Mouse (Mus musculus) brown adipose tissue, adult 24 weeks (tissue): ENCODE results near the gene Mphosph9. TPM values are rescaled to one million over a fixed set of nuclear protein-coding genes. Genes with fewer than 3 reads are reported as not detected.

ENCODE experiments used
- H3K27ac ChIP-seq: fragments of 200-500 bp; replicated peaks from 2 replicates; pipeline ENCODE4 v1.5.1; 2012; ENCODE audit warnings: low read depth, mild to moderate bottlenecking, low read length
- H3K4me1 ChIP-seq: fragments of 200-500 bp; 2 replicates; pipeline ENCODE4 v1.6.1; 2012; ENCODE audit warnings: low read length, mixed read lengths; ENCODE audit not compliant: control insufficient read depth, insufficient read depth, insufficient read length
- H3K4me3 ChIP-seq: fragments of 200-500 bp; 2 replicates; pipeline ENCODE4 v1.5.1; 2012; ENCODE audit warnings: low read depth, mild to moderate bottlenecking, low read length, moderate library complexity; ENCODE audit not compliant: insufficient read depth
- polyA plus RNA-seq: library from polyadenylated mRNA; stranded (reverse); fragments of >200 nt; gene quantifications from 2 replicates; pipeline ENCODE4 v1.2.4, GENCODE M21; 2012; ENCODE audit not compliant: missing spikeins, insufficient read depth, insufficient read length

Gene Mphosph9
- polyA plus RNA-seq, 1 experiment = 2.0 TPM

GRCm38 (mm10) chr5:124244449-124244848 is 83.3 kb downstream of the Mphosph9 start:
- H3K27ac ChIP-seq = peak overlapping the region; percentile 3; the same call in 1 of the 2 replicates
- H3K4me3 ChIP-seq = no peak overlapping the region
- peaks cover 28% of the 10 kb centered on the region for H3K4me1 ChIP-seq

DNA sequence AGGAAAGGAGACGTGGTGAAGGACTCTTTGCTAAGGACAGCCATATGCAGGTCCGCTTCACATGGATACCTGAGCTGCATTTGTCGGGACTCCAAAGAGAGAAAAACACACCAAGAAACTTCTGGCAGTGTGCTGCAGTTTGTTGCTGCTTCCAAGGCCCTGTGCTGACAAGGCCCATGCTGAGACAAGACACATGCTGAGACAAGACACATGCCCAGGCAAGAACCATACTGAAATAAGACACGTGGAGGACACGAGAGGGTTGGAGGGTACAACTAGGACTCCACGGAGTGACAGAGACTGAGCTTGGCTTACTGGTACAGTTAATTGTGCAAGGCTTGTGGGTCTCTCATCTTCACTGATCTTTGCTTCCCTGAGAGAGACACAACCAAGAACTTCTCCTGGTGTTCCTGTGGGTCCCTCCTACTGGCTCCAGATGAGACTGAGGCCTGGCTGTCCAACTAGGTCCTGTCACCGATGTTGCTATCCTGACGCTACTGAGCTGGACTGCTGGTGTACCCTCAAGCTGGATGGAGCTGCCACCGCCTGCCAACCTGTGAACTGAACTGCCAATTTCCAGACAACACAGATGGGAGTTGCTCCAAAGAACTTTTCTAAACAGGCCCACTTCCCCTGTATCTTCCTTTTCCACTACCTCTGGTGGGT is 84.4 kb downstream of the Mphosph9 start:
- Histone ChIP-seq H3K27ac (no peak overlapping the region), H3K4me1 (peaks cover 36% of the 10 kb centered on the region), H3K4me3 (no peak overlapping the region)

GRCm38 (mm10) chr5:124241686-124242444 is 85.9 kb downstream of the Mphosph9 start:
- H3K4me3 ChIP-seq = no peak overlapping the region
- H3K27ac ChIP-seq = 0 out of 2 replicates have a peak overlapping the region, but pooled peaks have one; percentile 45
- peaks cover 23% of the 10 kb centered on the region for H3K4me1 ChIP-seq

GRCm38 (mm10) chr5:124240841-124241685 is 86.7 kb downstream of the Mphosph9 start:
- no peak overlapping the region for H3K4me3 ChIP-seq
- peaks cover 28% of the 10 kb centered on the region for H3K4me1 ChIP-seq
- peak overlapping the region; percentile 45 for H3K27ac ChIP-seq

- Histone ChIP-seq H3K4me3 (no peak overlapping the region), H3K4me1 (peaks cover 38% of the 10 kb centered on the region), H3K27ac (no peak overlapping the region)
Observed at GRCm38 (mm10) chr5:124236180-124236579, 91.6 kb downstream of the Mphosph9 start.

DNA sequence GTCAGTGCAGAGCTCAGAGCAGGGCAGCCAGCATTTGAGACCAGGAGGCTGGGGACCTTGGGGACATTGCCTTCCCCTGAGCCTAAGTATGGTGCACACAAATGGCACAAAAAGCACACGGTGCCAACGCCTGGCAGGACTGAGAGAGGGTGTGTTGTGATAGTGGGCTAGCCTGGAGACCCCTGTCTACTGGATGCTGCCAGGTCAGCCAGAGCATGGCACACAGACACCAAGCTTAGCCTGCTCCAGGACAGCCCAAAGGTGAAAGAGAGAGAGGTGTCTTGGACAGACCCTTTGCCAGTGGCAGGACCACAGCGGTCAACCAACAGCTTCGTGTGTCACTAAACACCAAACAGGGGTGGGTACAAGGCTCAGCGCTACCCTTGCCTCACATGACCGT is 93.0 kb downstream of the Mphosph9 start:
- H3K4me3 ChIP-seq = no peak overlapping the region
- peaks cover 34% of the 10 kb centered on the region for H3K4me1 ChIP-seq
- H3K27ac ChIP-seq = no peak overlapping the region

- no peak overlapping the region for H3K27ac ChIP-seq
- H3K4me3 ChIP-seq = no peak overlapping the region
- peaks cover 30% of the 10 kb centered on the region for H3K4me1 ChIP-seq
Observed at GRCm38 (mm10) chr5:124233874-124234661, 93.7 kb downstream of the Mphosph9 start.

- peaks cover 26% of the 10 kb centered on the region for H3K4me1 ChIP-seq
Observed at GRCm38 (mm10) chr5:124233144-124233465, 94.7 kb downstream of the Mphosph9 start.

GRCm38 (mm10) chr5:124232360-124233143 is 95.2 kb downstream of the Mphosph9 start:
- Histone ChIP-seq H3K27ac (no peak overlapping the region), H3K4me3 (no peak overlapping the region), H3K4me1 (peaks cover 26% of the 10 kb centered on the region)

More at GRCm38 (mm10) chr5:124233144-124233465, 94.7 kb downstream of the Mphosph9 start:
- Histone ChIP-seq H3K4me3 (no peak overlapping the region), H3K27ac (no peak overlapping the region)

- no peak overlapping the region for H3K4me3 ChIP-seq
- no peak overlapping the region for H3K27ac ChIP-seq
- H3K4me1 ChIP-seq = peaks cover 36% of the 10 kb centered on the region
Observed at GRCm38 (mm10) chr5:124230461-124230860, 97.3 kb downstream of the Mphosph9 start.

- no peak overlapping the region for H3K4me3 ChIP-seq
- peak overlapping the region; percentile 92 for H3K27ac ChIP-seq
- H3K4me1 ChIP-seq = peaks cover 49% of the 10 kb centered on the region
Observed at GRCm38 (mm10) chr5:124227193-124227592, 100.6 kb downstream of the Mphosph9 start.

- Histone ChIP-seq H3K4me1 (peaks cover 54% of the 10 kb centered on the region), H3K4me3 (no peak overlapping the region), H3K27ac (peak overlapping the region; percentile 92)
Observed at GRCm38 (mm10) chr5:124226494-124226893, 101.3 kb downstream of the Mphosph9 start.

DNA sequence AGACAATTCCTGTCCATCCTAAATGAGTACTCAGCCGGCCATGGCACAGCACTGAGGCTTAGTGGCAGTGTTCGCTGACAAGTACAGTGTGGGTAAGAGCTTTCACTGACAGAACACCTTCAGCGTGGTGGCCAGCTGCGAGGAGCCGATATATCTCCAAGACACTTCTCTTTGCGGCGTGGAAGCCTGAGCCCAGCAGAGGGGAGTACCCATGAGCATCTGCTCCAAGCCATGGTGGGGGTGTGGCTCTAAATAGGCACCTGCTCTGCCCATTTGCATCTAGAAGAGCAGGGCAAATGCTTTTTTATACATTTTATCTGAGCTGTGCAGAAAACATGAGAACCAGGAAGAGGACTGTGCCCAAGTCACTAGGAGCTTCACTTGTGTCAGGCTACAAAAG is 101.9 kb downstream of the Mphosph9 start:
- H3K4me3 ChIP-seq = no peak overlapping the region
- peaks cover 57% of the 10 kb centered on the region for H3K4me1 ChIP-seq
- peak overlapping the region; percentile 64 for H3K27ac ChIP-seq
